Mouse (Mus musculus) CH12.LX (cell line): Measurements from ENCODE around the gene Cdhr2. TPM values are rescaled to one million over a fixed set of nuclear protein-coding genes. Genes with fewer than 3 reads are reported as not detected.

Experiments
- DNase-seq: peaks from one replicate; pipeline ENCODE4 v3.0.0-alpha.2; 2013; ENCODE audit errors: extremely low read depth
- H3K27ac ChIP-seq: 2 replicates; pipeline ENCODE4 v1.5.1; 2012; ENCODE audit warnings: low read depth, mild to moderate bottlenecking, control low read depth, moderate library complexity; ENCODE audit not compliant: insufficient read depth
- H3K27me3 ChIP-seq: replicated peaks from 2 replicates; pipeline ENCODE3; 2012; ENCODE audit warnings: inconsistent platforms
- H3K36me3 ChIP-seq, 2 experiments: replicated peaks in 1 of 2; 2 replicates each; pipeline versions ENCODE3 to v1.6.1; 2012; ENCODE audit warnings: inconsistent platforms in 1 of 2, low read length in 1 of 2, mild to moderate bottlenecking in 1 of 2, mixed read lengths in 1 of 2, moderate library complexity in 1 of 2; ENCODE audit not compliant: control insufficient read depth in 1 of 2, insufficient read depth in 1 of 2
- H3K4me1 ChIP-seq, 2 experiments: 2 replicates each; pipeline ENCODE4 v1.6.1; 2012; ENCODE audit warnings: inconsistent platforms in 1 of 2, moderate library complexity in 1 of 2; ENCODE audit not compliant: insufficient read depth in 2 of 2, control insufficient read depth in 1 of 2
- H3K4me2 ChIP-seq: 2 replicates; pipeline ENCODE4 v1.6.1; 2012; ENCODE audit warnings: low read depth, mild to moderate bottlenecking, control low read depth; ENCODE audit not compliant: poor library complexity, insufficient read depth, severe bottlenecking
- H3K4me3 ChIP-seq, 3 experiments: fragments of 150-350 bp in 1 of 3; sonication (generic) in 1 of 3; replicated peaks in 1 of 3; 2 replicates each; pipeline versions ENCODE3 to v1.5.1; 2011 to 2012; ENCODE audit warnings: low read depth in 2 of 3, low read length in 2 of 3, mild to moderate bottlenecking in 2 of 3, moderate library complexity in 2 of 3, control low read depth in 1 of 3, improper control_type of control experiment in 1 of 3, inconsistent platforms in 1 of 3, mixed read lengths in 1 of 3; ENCODE audit not compliant: poor library complexity in 1 of 3
- H3K79me2 ChIP-seq: replicated peaks from 2 replicates; pipeline ENCODE4 v1.6.1; 2012; ENCODE audit warnings: mild to moderate bottlenecking, moderate library complexity; ENCODE audit not compliant: control insufficient read depth, poor library complexity, insufficient read depth, severe bottlenecking; ENCODE audit errors: extremely low read depth
- H3K9ac ChIP-seq: 2 replicates; pipeline ENCODE4 v1.6.1; 2012; ENCODE audit warnings: low read depth, mild to moderate bottlenecking, control low read depth, moderate library complexity; ENCODE audit not compliant: insufficient read depth
- H3K9me3 ChIP-seq: replicated peaks from 2 replicates; pipeline ENCODE3; 2012; ENCODE audit warnings: low read length, inconsistent platforms, mixed read lengths
- BHLHE40 ChIP-seq: IDR thresholded peaks from 2 replicates; pipeline ENCODE4 v1.6.1; 2011; ENCODE audit warnings: mild to moderate bottlenecking, low read depth, low read length, improper control_type of control experiment
- CHD1 ChIP-seq: IDR thresholded peaks from 2 replicates; pipeline ENCODE4 v1.6.1; 2012; ENCODE audit warnings: low read depth, low read length, improper control_type of control experiment, inconsistent platforms
- CTCF ChIP-seq, 2 experiments: IDR thresholded peaks in 1 of 2; conservative IDR thresholded peaks in 1 of 2; 2 replicates each; pipeline ENCODE4 v1.5.1; 2011 to 2012; ENCODE audit warnings: low read depth in 2 of 2, low read length in 2 of 2, improper control_type of control experiment in 1 of 2, inconsistent platforms in 1 of 2, mild to moderate bottlenecking in 1 of 2, moderate library complexity in 1 of 2
- E2F4 ChIP-seq: IDR thresholded peaks from 2 replicates; pipeline ENCODE4 v1.6.1; 2011; ENCODE audit warnings: low read depth, low read length, improper control_type of control experiment; ENCODE audit not compliant: insufficient replicate concordance
- EP300 ChIP-seq: IDR thresholded peaks from 2 replicates; pipeline ENCODE4 v1.6.1; 2011; ENCODE audit warnings: low read length, improper control_type of control experiment
- ETS1 ChIP-seq: conservative IDR thresholded peaks from 2 replicates; pipeline ENCODE4 v1.6.1; 2012; ENCODE audit warnings: low read depth, mild to moderate bottlenecking, inconsistent platforms, low read length, improper control_type of control experiment, moderate library complexity
- GABPA ChIP-seq: IDR thresholded peaks from 2 replicates; pipeline ENCODE4 v1.6.1; 2012; ENCODE audit warnings: low read depth, low read length, improper control_type of control experiment, inconsistent platforms; ENCODE audit not compliant: insufficient replicate concordance
- HCFC1 ChIP-seq: IDR thresholded peaks from 2 replicates; pipeline ENCODE4 v1.6.1; 2012; ENCODE audit warnings: low read depth, mild to moderate bottlenecking, inconsistent platforms, low read length, improper control_type of control experiment
- MAZ ChIP-seq: IDR thresholded peaks from 2 replicates; pipeline ENCODE4 v1.6.1; 2012; ENCODE audit warnings: low read depth, mild to moderate bottlenecking, inconsistent platforms, low read length, improper control_type of control experiment, moderate library complexity
- MXI1 ChIP-seq: IDR thresholded peaks from 2 replicates; pipeline ENCODE4 v1.6.1; 2011; ENCODE audit warnings: mild to moderate bottlenecking, low read depth, low read length, improper control_type of control experiment
- NELFE ChIP-seq: IDR thresholded peaks from 2 replicates; pipeline ENCODE4 v1.6.1; 2011; ENCODE audit warnings: low read depth, low read length, improper control_type of control experiment
- POLR2A ChIP-seq: IDR thresholded peaks from 2 replicates; pipeline ENCODE4 v1.6.1; 2011; ENCODE audit warnings: low read depth, mild to moderate bottlenecking, improper control_type of control experiment, low read length
- RAD21 ChIP-seq: IDR thresholded peaks from 2 replicates; pipeline ENCODE4 v1.6.1; 2011; ENCODE audit warnings: low read depth, mild to moderate bottlenecking, low read length, improper control_type of control experiment, moderate library complexity
- SIN3A ChIP-seq: IDR thresholded peaks from 2 replicates; pipeline ENCODE4 v1.6.1; 2012; ENCODE audit warnings: low read length, improper control_type of control experiment, inconsistent platforms
- TBP ChIP-seq: conservative IDR thresholded peaks from 2 replicates; pipeline ENCODE4 v1.6.1; 2011; ENCODE audit warnings: low read depth, low read length, improper control_type of control experiment
- TCF12 ChIP-seq: IDR thresholded peaks from 2 replicates; pipeline ENCODE4 v1.6.1; 2014; ENCODE audit warnings: low read depth, mild to moderate bottlenecking, inconsistent platforms, low read length, improper control_type of control experiment
- USF2 ChIP-seq: conservative IDR thresholded peaks from 2 replicates; pipeline ENCODE4 v1.6.1; 2011; ENCODE audit warnings: low read depth, low read length, improper control_type of control experiment
- ZC3H11A ChIP-seq: IDR thresholded peaks from 2 replicates; pipeline ENCODE4 v1.6.1; 2012; ENCODE audit warnings: low read depth, mild to moderate bottlenecking, inconsistent platforms, low read length, improper control_type of control experiment
- ZKSCAN1 ChIP-seq: IDR thresholded peaks from 2 replicates; pipeline ENCODE4 v1.6.1; 2012; ENCODE audit warnings: low read depth, inconsistent platforms, low read length, improper control_type of control experiment, borderline replicate concordance
- ZMIZ1 ChIP-seq: IDR thresholded peaks from 2 replicates; pipeline ENCODE4 v1.6.1; 2012; ENCODE audit warnings: low read depth, mild to moderate bottlenecking, inconsistent platforms, low read length, improper control_type of control experiment
- ZNF384 ChIP-seq: IDR thresholded peaks from 2 replicates; pipeline ENCODE4 v1.6.1; 2012; ENCODE audit warnings: low read depth, low read length, improper control_type of control experiment, inconsistent platforms
- dilution Hi-C: fragments of 300-500 bp; cut with MboI; formaldehyde crosslinking; loops from 2 replicates; pipeline ENCODE4 v1.14.3; 2020; ENCODE audit warnings: low sequenced_read_pairs; ENCODE audit not compliant: extremely low pct_unique_long_range_greater_than_20kb, extremely low pct_ligation_motif_present
- in situ Hi-C: fragments of 300-500 bp; cut with MboI; formaldehyde crosslinking; loops from 3 replicates; pipeline ENCODE4 v1.14.3; 2019; ENCODE audit warnings: low sequenced_read_pairs, low pct_ligation_motif_present, low pct_unique_long_range_greater_than_20kb, mixed read lengths
- polyA plus RNA-seq: library from polyadenylated mRNA; unstranded; fragments of >175 nt; gene quantifications from 2 replicates; pipeline ENCODE4 v1.2.1, GENCODE M21; 2012; ENCODE audit warnings: low read depth; ENCODE audit not compliant: insufficient read length
- total RNA-seq, 2 experiments: library from RNA; depleted of rRNA; stranded (reverse); fragments of 300-350 nt in 1 of 2; fragments of >200 nt in 1 of 2; gene quantifications; 2 replicates each; pipeline ENCODE4 v1.2.3; 2012 to 2014

Cdhr2 gene
- total and polyA plus RNA-seq, 3 experiments = not detected

DNA sequence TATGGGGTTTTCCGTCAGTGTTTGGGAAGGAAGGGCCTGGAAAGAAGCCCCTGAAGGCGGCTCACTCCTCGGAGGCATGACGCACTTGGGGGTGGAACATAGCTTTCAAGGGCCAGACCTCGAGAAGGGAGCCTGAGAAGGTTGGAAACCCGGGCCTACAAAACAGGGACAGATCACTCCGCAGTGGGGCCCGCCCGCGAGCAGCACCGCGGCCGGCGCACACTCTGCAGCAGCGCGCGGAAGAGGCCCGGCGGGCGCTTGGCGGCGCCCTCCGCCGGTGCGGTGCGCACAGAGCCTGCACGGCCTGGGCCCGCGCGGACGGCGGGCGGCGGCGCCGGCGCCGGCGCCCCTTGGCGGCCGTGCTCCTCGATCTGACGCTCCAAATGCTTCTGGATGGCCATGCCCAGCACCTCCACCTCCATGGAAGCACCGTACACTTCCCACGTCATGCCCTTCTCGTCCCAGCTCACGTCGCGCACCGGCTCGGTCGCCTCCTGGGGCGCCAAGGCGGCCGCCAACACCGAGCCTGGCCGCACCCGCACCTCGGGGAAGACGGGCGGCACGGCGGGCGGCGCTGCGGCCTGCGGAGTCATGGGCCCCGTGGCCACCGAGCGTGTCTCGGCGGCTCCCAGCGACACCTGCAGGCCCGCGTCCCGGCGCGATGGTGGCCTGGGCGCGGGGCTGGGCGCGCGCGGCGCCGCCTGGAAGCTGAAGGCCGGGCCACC, 36.4 kb downstream of the Cdhr2 start:
- Histone ChIP-seq H3K4me2 (no peak overlapping the region), H3K36me3 (no peaks in the 10 kb centered on the region), H3K4me1 (no peaks in the 10 kb centered on the region), H3K4me3 (no peak overlapping the region), H3K27me3 (peaks cover 72% of the 10 kb centered on the region), H3K9me3 (peaks cover 5% of the 10 kb centered on the region), H3K27ac (no peak overlapping the region), H3K9ac (no peak overlapping the region), H3K79me2 (no peaks in the 10 kb centered on the region)
- TF ChIP-seq ZMIZ1 (no peak), MAZ (no peak), MXI1 (no peak), GABPA (no peak), ZKSCAN1 (no peak), HCFC1 (no peak), USF2 (no peak), NELFE (no peak)
- dilution Hi-C loops (no loop called here), in situ Hi-C loops (no loop called here)
- no peak for DNase-seq

DNA sequence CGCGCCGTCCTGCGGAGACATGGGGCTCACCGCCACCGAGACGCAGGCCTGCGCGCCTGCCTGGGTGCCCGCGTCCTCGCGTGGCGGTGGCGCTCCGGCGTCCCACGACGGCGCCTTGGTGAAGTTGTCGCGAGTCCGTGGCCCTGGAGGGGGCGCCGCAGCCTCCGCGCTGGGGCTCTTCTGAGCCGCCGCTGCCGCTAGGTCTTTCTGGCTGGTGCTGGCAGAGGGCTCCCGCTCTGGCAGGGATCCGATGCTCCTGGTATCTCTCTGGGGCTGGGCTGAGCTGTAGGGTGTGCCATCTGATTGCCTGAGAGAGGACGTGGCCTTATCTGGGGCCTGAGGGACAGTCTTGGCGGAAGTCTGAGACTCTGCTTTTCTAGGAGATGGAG, 36.9 kb downstream of the Cdhr2 start:
- in situ Hi-C loops (no loop called here), dilution Hi-C loops (no loop called here)
- H3K79me2 ChIP-seq = no peaks in the 10 kb centered on the region
- H3K9me3 ChIP-seq = peaks cover 5% of the 10 kb centered on the region
- H3K4me3 ChIP-seq = no peak overlapping the region
- H3K9ac ChIP-seq = no peak overlapping the region
- H3K36me3 ChIP-seq = no peaks in the 10 kb centered on the region
- no peak for TF ChIP-seq GABPA
- TF ChIP-seq ETS1 = no peak
- no peak for TF ChIP-seq CHD1
- no peak for TF ChIP-seq E2F4
- TF ChIP-seq POLR2A = no peak
- TF ChIP-seq, all 38 proteins: peak for 0
- Histone ChIP-seq H3K4me1 (no peaks in the 10 kb centered on the region), H3K4me2 (no peak overlapping the region), H3K27me3 (peaks cover 75% of the 10 kb centered on the region), H3K27ac (no peak overlapping the region)
- DNase-seq = no peak

DNA sequence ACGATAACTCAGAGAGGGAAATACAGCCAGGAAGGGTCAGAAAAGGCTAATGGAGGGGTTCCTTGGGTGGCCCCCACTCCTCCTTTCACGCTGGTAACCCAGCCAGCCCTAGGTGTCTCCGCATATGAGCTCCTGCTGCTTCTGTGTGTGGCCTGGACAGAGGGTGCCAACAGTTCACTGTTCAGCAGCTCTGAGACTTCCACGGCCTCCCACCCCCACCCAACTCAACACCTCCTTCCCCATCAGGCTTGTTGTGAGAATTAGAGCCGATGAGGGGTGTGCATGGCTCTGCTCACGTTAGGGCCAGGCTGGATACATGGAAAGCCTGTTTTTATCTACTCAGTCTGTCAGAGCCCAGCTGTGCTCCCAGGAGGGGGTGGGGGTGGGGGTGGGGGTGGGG, 44.8 kb downstream of the Cdhr2 start:
- in situ Hi-C loops = no loop called here
- peaks cover 55% of the 10 kb centered on the region for H3K27me3 ChIP-seq
- TF ChIP-seq RAD21 = no peak
- TF ChIP-seq BHLHE40 = no peak
- TF ChIP-seq TCF12 = no peak
- TF ChIP-seq NELFE = no peak
- no peak for TF ChIP-seq ZNF384
- TF ChIP-seq CTCF (conservative IDR thresholded peaks at IDR 0.05 in 1 of 2, IDR thresholded peaks at IDR 0.05 in 1 of 2; ENCODE audit: low read depth in 2 of 2, low read length in 2 of 2) = no peak
- no peak for TF ChIP-seq POLR2A
- no peak for TF ChIP-seq EP300
- TF ChIP-seq TBP = no peak
- no peak for TF ChIP-seq MXI1
- no peak for TF ChIP-seq ZC3H11A
- TF ChIP-seq SIN3A = no peak
- TF ChIP-seq, all 38 proteins: peak for 0
- Histone ChIP-seq H3K4me3 (no peak overlapping the region), H3K4me1 (no peaks in the 10 kb centered on the region), H3K9me3 (peaks cover 7% of the 10 kb centered on the region), H3K9ac (no peak overlapping the region), H3K36me3 (no peaks in the 10 kb centered on the region), H3K27ac (no peak overlapping the region), H3K79me2 (no peaks in the 10 kb centered on the region), H3K4me2 (no peak overlapping the region)
- no peak for DNase-seq
- dilution Hi-C loops = no loop called here
